In genomic region chr12:31272846-31273245, GRCm38 (mm10) we compare ENCODE assay signal across 23 mouse cellular contexts. TPM values are rescaled to one million over a fixed set of nuclear protein-coding genes. Genes with fewer than 3 reads are reported as not detected.
"Had no signal": no experiment of that assay in that cellular context is flagged by ENCODE, and none has a peak within 500 bp of the region (broad histone marks: within the 10 kb centered on the region; RNA-seq: fewer than 3 reads in every experiment).

No protein-coding gene starts in this region.

- H3K27ac ChIP-seq: liver, embryonic 15.5 days; macrophage; midbrain, embryonic 12.5 days; midbrain, embryonic 15.5 days; neural tube, embryonic 12.5 days had no signal

- H3K4me1 ChIP-seq: liver, embryonic 15.5 days; midbrain, embryonic 15.5 days had no signal

- H3K4me2 ChIP-seq: liver, embryonic 15.5 days; lung, embryonic 15.5 days; midbrain, embryonic 12.5 days; midbrain, embryonic 15.5 days; neural tube, embryonic 12.5 days; stomach, embryonic 15.5 days had no signal

- DNase-seq: liver, postnatal 0 days; lung, adult 2 months; lung, postnatal 14 days; lung, postnatal 36 days; right cerebral cortex, postnatal 14 days; thymus, adult 2 months; thymus, postnatal 14 days; thymus, postnatal 36 days had no signal

- H3K9ac ChIP-seq: liver, embryonic 15.5 days; liver, postnatal 0 days; lung, embryonic 15.5 days; midbrain, embryonic 12.5 days; midbrain, embryonic 15.5 days; neural tube, embryonic 12.5 days; stomach, embryonic 15.5 days had no signal

- H3K4me3 ChIP-seq: liver, embryonic 15.5 days; lung, embryonic 15.5 days; midbrain, embryonic 12.5 days; midbrain, embryonic 15.5 days; neural tube, embryonic 12.5 days; stomach, embryonic 15.5 days had no signal

- H3K9me3 ChIP-seq: liver, embryonic 15.5 days; lung, embryonic 15.5 days; midbrain, embryonic 12.5 days; midbrain, embryonic 15.5 days; neural tube, embryonic 12.5 days; stomach, embryonic 15.5 days had no signal

- H3K36me3 ChIP-seq: liver, embryonic 15.5 days; midbrain, embryonic 12.5 days; midbrain, embryonic 15.5 days; neural tube, embryonic 12.5 days had no signal

- H3K27me3 ChIP-seq: liver, embryonic 15.5 days; lung, embryonic 15.5 days; midbrain, embryonic 15.5 days; stomach, embryonic 15.5 days had no signal

- ATAC-seq: liver, postnatal 0 days; lung, postnatal 0 days; midbrain, embryonic 15.5 days had no signal

RNA-seq across cellular contexts. Expression of gene Gm6993, which starts 32.3 kb away (rescaled TPM):
- total RNA-seq: megakaryocyte progenitor cell, adult 5-6 weeks; midbrain, postnatal 0 days; neutrophil, adult 5-6 weeks had no signal
- polyA plus RNA-seq: liver, embryonic 15.5 days; liver, postnatal 0 days; lung, adult 2 months; lung, embryonic 15.5 days; lung, postnatal 0 days; macrophage; midbrain, embryonic 12.5 days; midbrain, embryonic 15.5 days; midbrain, postnatal 0 days; neural tube, embryonic 12.5 days; neural tube, embryonic 14.5 days; spleen, adult 2 months; stomach, embryonic 15.5 days; stomach, postnatal 0 days; testis, adult 2 months; thymus, adult 2 months had no signal
